Mouse (Mus musculus) left cerebral cortex, postnatal 25 days (tissue): Measurements from ENCODE around the gene Dnajc24. TPM values are rescaled to one million over a fixed set of nuclear protein-coding genes. Genes with fewer than 3 reads are reported as not detected.

Experiments used
- DNase-seq, 2 experiments: peaks; one replicate each; pipeline ENCODE4 v3.0.0; 2022; ENCODE audit warnings: low spot score in 2 of 2, mixed read lengths in 1 of 2
- intact Hi-C: fragments of 180-260 bp; cut with DNase I; formaldehyde crosslinking; loops from one replicate; pipeline ENCODE4 v1.15.1; 2025
- total RNA-seq, 2 experiments: library from RNA; stranded (reverse); gene quantifications; 2 replicates each; pipeline ENCODE4 v1.2.3; 2021

The Dnajc24 gene
- 10 to 100 TPM; 19.5 to 24.1 TPM for total RNA-seq

- DNase-seq: peak; percentile 93 to 96
- intact Hi-C loops: loop anchor here (5.0 kb wide), 1 partner anchor 101 kb away; the partner anchor contains the start of genes Elp4 and Immp1l
Measured at GRCm38 (mm10) chr2:106002835-106003739, at the start of gene Dnajc24. TSS of gene Dnajc24 (minus strand) at chr2:106003549.

DNA sequence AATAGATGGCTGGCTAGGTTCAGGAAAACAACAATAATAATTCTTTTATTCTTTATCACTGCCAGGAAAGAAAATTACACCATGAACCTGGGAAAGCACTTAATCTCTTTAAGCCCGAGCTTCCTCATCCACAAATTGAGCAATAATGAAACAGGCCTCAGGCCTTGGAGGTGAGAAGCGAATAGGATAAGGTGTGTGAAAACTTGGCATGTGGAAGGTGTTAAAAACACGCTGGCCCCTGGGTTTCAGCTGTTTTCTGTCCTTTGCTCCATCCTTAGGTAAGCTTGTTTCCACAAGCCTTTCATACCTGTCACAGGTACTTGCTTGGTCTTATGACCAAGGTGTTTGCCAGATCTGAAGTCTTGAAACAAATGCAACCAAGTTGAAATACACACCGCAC is 43.3 kb upstream of the Dnajc24 start:
- DNase-seq: no peak

DNA sequence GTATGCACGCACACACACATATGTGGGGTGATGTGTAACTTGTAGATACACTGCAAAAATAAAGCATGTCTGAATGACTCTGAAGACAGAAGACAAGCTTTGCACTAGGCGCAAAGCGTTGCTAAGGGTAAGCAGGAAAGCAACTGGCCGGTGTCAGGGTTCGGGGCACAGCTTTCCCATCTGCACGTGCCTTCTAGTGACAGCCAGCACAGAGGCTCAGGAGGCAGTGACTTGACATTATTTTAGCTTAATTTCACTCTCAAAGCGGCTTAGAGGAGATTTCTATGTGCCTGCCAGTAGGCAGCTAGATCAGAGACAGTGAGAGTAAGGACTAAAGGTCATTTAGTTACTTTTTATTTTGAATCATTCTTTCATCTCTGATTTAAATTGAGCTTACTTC is 39.1 kb upstream of the Dnajc24 start:
- intact Hi-C loops: no loop called here
- DNase-seq: no peak

More for the DNA sequence above, 43.3 kb upstream of the Dnajc24 start:
- intact Hi-C loops: no loop called here

- intact Hi-C loops: no loop called here
- no peak for DNase-seq
Measured at GRCm38 (mm10) chr2:106041961-106042360, 38.6 kb upstream of the Dnajc24 start.

DNA sequence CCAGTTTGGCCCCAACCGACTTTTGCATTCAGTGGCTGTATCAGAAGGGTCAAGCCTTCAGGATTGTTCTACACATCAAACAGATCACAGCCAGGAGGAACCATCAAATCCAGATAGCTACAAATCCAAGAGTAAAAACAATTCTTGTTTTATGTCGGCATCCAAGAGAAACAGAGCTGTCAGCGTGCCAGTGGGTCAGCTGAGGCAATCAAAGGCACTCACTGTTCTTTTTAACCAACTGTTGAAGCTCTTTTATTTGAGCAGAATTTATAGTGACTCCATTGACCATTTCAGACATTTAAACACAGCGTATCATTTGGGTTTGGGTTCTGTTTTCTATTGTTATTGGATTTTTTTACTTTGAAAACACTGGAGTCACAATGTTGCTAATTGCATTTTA is 34.9 kb upstream of the Dnajc24 start:
- peak in 1 of 2 experiments; percentile 22 for DNase-seq
- intact Hi-C loops: no loop called here

- no peak for DNase-seq
- intact Hi-C loops: no loop called here
Measured at GRCm38 (mm10) chr2:106024895-106025294, 21.5 kb upstream of the Dnajc24 start.

DNA sequence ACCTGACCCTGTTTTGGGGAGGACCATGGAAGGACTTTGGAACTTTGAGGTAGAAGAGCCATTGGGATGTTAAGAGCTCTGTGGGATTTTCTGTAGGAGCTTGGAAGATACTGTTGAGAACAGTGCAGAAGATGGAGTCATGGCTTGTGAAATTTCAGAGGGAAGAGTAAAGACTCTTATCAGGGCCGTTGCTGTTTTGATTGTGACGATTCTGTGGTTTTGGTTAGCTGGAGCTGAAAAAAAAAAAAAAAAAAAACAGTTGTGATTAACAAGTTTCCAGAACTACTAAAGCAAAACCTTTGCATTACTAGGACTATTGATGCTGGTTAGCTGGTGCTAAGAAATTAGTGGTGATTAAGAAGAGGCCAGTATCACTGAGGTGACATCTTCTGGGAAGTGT is 5.1 kb upstream of the Dnajc24 start:
- DNase-seq: no peak
- intact Hi-C loops: no loop called here

- intact Hi-C loops: loop anchor here (5.0 kb wide), 1 partner anchor 371 kb away; no protein-coding TSS in a partner anchor
- DNase-seq: no peak
Measured at GRCm38 (mm10) chr2:105987999-105988398, 15.3 kb downstream of the Dnajc24 start.

GRCm38 (mm10) chr2:105987131-105987530 is 16.2 kb downstream of the Dnajc24 start:
- no peak for DNase-seq
- intact Hi-C loops: loop anchor here (5.0 kb wide), 1 partner anchor 370 kb away; no protein-coding TSS in a partner anchor

- intact Hi-C loops: loop anchor here (5.0 kb wide), 1 partner anchor 368 kb away; no protein-coding TSS in a partner anchor
- DNase-seq: no peak
Measured at GRCm38 (mm10) chr2:105985206-105985605, 18.1 kb downstream of the Dnajc24 start.

- intact Hi-C loops: no loop called here
- DNase-seq: no peak
Measured at GRCm38 (mm10) chr2:105978065-105978464, 25.3 kb downstream of the Dnajc24 start.

DNA sequence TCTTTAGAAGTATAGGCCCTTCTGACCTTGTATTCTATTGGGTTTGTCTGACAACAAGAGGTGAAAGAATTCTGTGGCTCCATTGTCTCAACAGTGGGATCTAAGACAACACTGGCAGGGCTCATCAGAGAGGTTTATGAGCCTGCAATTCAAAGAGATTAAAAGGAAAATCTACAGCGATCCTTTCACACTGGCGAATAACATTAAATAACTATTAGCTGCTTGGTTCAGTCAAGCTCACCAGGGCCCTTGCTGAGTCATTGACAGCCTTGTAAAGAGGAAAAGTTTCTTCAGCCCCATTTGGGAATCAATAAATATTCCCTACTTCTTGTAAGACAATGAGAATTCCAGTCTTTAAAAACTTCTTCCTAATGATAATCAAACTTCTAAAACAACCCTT is 29.4 kb downstream of the Dnajc24 start:
- DNase-seq: no peak
- intact Hi-C loops: no loop called here

- no peak for DNase-seq
- intact Hi-C loops: no loop called here
Measured at GRCm38 (mm10) chr2:105963447-105963846, 39.9 kb downstream of the Dnajc24 start.

DNA sequence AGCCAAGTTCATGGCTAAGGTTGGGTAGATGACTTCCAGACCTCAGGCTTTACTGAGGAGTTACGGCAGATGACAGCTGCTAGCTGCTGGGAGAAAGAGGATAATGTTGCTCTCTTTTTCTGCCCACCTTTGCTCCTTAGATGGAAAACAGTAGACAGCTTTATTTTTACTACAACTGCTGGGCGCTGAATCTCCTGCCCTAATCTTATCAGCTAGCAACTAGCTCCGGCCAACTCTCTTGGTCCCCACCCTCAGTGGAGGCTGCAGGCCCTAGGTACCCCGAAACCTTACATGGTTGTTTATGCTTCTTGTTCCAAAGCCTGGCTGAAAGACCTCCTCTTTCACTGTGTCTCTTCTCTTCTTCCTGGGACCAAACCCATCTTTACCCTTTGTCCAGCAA is 49.5 kb downstream of the Dnajc24 start:
- DNase-seq: no peak
- intact Hi-C loops: no loop called here

DNA sequence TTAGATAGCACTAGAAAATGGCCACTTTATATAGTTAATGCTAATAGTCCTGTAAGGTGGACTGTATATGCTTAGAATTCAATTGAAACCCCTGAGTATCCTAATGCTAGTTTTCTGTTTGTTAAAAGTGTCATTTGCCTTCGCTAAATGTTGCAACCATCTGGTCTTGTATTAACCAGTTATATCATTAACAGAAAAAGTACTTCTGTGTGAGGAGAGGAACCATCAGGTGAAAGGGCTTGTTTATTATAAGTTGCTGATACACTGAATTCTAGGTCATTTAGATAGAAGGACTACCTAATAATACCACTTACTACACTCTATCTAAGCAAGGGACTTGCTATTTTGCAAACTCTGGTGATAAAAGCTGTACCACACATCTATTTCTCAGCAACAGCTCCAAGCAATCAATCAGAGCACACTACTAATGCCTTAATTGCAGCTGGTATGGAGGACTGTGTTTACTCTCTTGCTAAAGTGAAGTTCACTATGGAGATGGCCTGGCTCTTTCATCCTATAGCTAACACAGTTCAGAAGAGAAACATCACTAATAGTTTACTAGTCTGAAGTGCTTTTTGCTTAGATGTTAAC is 51.9 kb downstream of the Dnajc24 start:
- intact Hi-C loops: no loop called here
- no peak for DNase-seq

DNA sequence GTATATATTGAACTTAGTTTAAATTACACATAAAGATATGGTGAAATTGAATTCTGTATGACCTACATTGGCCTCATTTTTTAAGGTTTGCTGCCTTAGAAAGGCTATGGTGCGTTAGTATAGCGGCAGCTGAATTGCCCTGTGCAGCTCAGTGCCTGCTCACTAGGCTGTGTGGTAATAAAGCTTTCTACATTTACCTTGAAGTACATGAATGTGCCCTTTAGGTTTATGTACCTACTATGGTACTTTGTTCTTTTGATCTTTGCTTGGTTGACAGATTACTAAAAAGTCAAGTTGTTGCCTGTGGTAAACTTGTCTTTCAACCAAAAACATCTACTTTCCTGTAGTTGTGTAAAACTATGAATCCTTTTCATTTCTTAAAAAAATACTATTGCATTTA is 53.2 kb downstream of the Dnajc24 start:
- no peak for DNase-seq
- intact Hi-C loops: no loop called here

- intact Hi-C loops: no loop called here
- no peak for DNase-seq
Measured at GRCm38 (mm10) chr2:105917623-105918346, 85.6 kb downstream of the Dnajc24 start.
